In the genomic region with DNA sequence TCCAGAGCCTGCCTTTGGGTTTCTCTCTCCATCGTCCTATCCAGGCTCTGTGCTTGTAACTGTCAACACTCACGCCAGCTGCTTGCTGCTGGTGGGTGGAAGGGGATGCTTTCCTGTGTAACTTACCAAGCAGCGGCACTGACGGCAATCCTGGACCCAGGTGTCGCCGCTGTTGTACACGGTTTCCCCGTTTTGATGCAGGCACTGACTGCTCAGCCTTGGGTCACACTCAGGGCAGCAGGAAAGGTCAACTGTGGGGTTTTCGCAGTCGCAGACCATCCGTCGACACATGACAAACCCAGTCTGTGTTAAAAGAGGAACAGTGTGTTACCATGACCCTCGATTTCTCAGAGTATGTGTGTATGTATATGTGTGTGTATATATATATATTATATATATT, we compare ENCODE assay signal across 25 mouse cellular contexts.
"Had no signal": no experiment of that assay in that cellular context is flagged by ENCODE, and none has a peak within 500 bp of the region (broad histone marks: within the 10 kb centered on the region; RNA-seq: fewer than 3 reads in every experiment).

No protein-coding gene starts in this region.

- H3K4me2 ChIP-seq: heart, embryonic 12.5 days; hindbrain, embryonic 12.5 days; hindbrain, embryonic 14.5 days; intestine, embryonic 15.5 days; limb, embryonic 13.5 days; limb, embryonic 15.5 days; liver, embryonic 12.5 days had no signal

- H3K4me1 ChIP-seq: heart, embryonic 10.5 days; heart, embryonic 12.5 days; hindbrain, embryonic 10.5 days; hindbrain, embryonic 12.5 days; intestine, embryonic 15.5 days; limb, embryonic 13.5 days; limb, embryonic 15.5 days; liver, embryonic 12.5 days had no signal

- H3K27me3 ChIP-seq: heart, embryonic 12.5 days; hindbrain, embryonic 12.5 days; intestine, embryonic 15.5 days; limb, embryonic 13.5 days; limb, embryonic 15.5 days; liver, embryonic 12.5 days had no signal

- H3K9ac ChIP-seq: heart, embryonic 12.5 days; hindbrain, embryonic 12.5 days; hindbrain, embryonic 14.5 days; intestine, embryonic 15.5 days; limb, embryonic 13.5 days; limb, embryonic 15.5 days; liver, embryonic 12.5 days; liver, embryonic 14.5 days had no signal

- H3K36me3 ChIP-seq: heart, embryonic 10.5 days; heart, embryonic 12.5 days; intestine, embryonic 15.5 days; limb, embryonic 13.5 days; limb, embryonic 15.5 days; liver, embryonic 12.5 days had no signal

- H3K27ac ChIP-seq: gastrocnemius, adult 2 months; heart, embryonic 10.5 days; hindbrain, embryonic 10.5 days; hindbrain, embryonic 12.5 days; hindbrain, embryonic 14.5 days; intestine, embryonic 15.5 days; left cerebral cortex, adult 2 months; limb, embryonic 13.5 days; limb, embryonic 15.5 days; liver, embryonic 12.5 days; liver, embryonic 14.5 days had no signal

- DNase-seq: gastrocnemius, adult 2 months; gastrocnemius, postnatal 10 days; gastrocnemius, postnatal 25 days; heart, postnatal 10 days; heart, postnatal 4 days; kidney, adult 18-20 months; kidney, adult 8-10 months; kidney, postnatal 10 days; kidney, postnatal 25 days; kidney, postnatal 4 days; layer of hippocampus, adult 9-11 months had no signal

- H3K4me3 ChIP-seq: gastrocnemius, adult 2 months; heart, embryonic 10.5 days; heart, embryonic 12.5 days; hindbrain, embryonic 10.5 days; hindbrain, embryonic 12.5 days; intestine, embryonic 15.5 days; left cerebral cortex, adult 2 months; limb, embryonic 13.5 days; limb, embryonic 15.5 days; liver, embryonic 12.5 days had no signal

- ATAC-seq: hindbrain, embryonic 16.5 days; inflammation-experienced regulatory T-cells, adult 6 months; intestine, embryonic 15.5 days; intestine, postnatal 0 days; liver, embryonic 12.5 days had no signal

- H3K9me3 ChIP-seq: heart, embryonic 10.5 days; heart, embryonic 12.5 days; hindbrain, embryonic 10.5 days; hindbrain, embryonic 12.5 days; intestine, embryonic 15.5 days; limb, embryonic 13.5 days; limb, embryonic 15.5 days; liver, embryonic 12.5 days had no signal
